Mouse (Mus musculus) cerebellum, adult 2 months (tissue): ENCODE measurements at regions not wholly inside any gene's neighbourhood (a gene's known extent, or its start where the extent isn't known, plus 50 kb on each side); places are given as distances from the start of the nearest gene placed in this dataset.

Source experiments
- CTCF ChIP-seq: fragments of 200-500 bp; IDR thresholded peaks from 2 replicates; pipeline ENCODE4 v1.5.1; 2011; ENCODE audit warnings: low read depth, mild to moderate bottlenecking, control low read depth, low read length, moderate library complexity, borderline replicate concordance; ENCODE audit not compliant: insufficient read depth
- POLR2A ChIP-seq: fragments of 200-500 bp; IDR thresholded peaks from 2 replicates; pipeline ENCODE4 v1.6.1; 2011; ENCODE audit warnings: low read length, control low read depth, borderline replicate concordance; ENCODE audit not compliant: insufficient read depth

GRCm38 (mm10) chr2:80772455-80772854, 155.4 kb downstream of the Nup35 start:
- TF ChIP-seq POLR2A, result no peak
- no peak for TF ChIP-seq CTCF
